Mouse (Mus musculus): ENCODE results near the gene Plch2. TPM values are rescaled to one million over a fixed set of nuclear protein-coding genes. Genes with fewer than 3 reads are reported as not detected.
A peak's percentile ranks its signal among the peaks of the same experiment; 100 is the strongest.

The Plch2 gene
- polyA plus RNA-seq, 1 experiment from 2014 or later = 0.08 TPM

DNA sequence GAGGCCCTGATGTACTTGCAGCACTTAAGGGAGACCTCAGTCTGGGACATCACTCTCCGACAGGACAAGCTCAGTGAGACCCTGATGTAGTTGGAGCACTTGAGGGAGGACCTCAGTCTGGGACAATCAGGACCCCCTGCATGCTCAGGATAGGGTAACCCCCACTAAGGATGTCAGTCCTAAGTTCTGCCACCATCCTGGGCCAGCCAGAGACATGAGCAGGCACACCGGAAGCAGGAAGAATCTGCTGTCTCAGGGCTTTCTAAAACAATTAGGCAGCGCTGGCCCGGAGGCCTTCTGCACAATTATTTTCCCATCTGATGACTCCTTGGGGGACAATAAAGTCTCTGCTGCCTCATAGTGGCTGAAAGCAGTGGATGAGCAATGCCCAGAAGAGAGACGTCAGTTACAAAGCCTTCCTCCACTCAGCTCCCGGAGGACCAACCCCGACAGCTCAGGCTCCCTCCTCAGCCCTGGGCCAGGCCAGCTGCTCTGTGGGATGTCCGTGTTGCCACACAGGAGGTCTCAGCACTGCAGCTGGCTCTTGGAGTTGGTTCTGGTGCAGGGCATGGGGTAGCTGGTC lies 59.9 kb downstream of the Plch2 start:
- ATAC-seq (ENCODE audit: low read depth) = no peak

DNA sequence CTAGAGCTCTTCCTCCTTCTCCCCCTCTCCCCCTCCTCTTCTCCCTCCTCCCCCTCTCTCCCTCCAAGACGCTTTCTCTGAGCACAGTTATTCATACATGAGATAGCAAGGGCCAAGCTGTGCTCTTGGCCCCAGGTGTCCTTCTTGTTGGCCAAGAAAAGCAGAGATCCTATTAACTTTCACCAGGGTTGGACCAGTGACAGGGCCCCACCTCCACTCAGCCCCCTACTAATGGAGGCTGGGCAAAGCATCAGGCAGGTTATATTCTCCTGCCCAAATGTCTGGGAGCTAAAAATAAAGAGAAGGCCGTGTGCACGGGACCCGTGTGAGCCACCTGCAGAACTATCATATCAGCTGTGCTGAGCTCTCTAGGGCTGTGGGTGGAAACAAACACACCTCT lies 61.7 kb downstream of the Plch2 start:
- Histone ChIP-seq H3K9me3 (replicated peaks; ENCODE audit: control insufficient read depth, low read length) (no peaks in the 10 kb centered on the region), H3K4me1 (ENCODE audit: control insufficient read depth, low read depth, low read length) (no peaks in the 10 kb centered on the region), H3K36me3 (ENCODE audit: control insufficient read depth, insufficient read depth) (no peaks in the 10 kb centered on the region), H3K27ac (ENCODE audit: low read length) (no peak overlapping the region), H3K4me2 (ENCODE audit: low read depth, low read length) (no peak overlapping the region), H3K9ac (ENCODE audit: low read depth, low read length) (no peak overlapping the region), H3K4me3 (ENCODE audit: low read depth, low read length) (no peak overlapping the region), H3K27me3 (ENCODE audit: control insufficient read depth, insufficient read depth, low read depth, low read length) (no peaks in the 10 kb centered on the region)
- no peak for ATAC-seq (ENCODE audit: low read depth)
- WGBS (ENCODE audit: insufficient replicate concordance) = 52% methylated on average over 4 of the region's 4 CpGs

More for the DNA sequence above, 59.9 kb downstream of the Plch2 start:
- no peaks in the 10 kb centered on the region for H3K27me3 ChIP-seq (ENCODE audit: control insufficient read depth, insufficient read depth, low read depth, low read length)
- no peaks in the 10 kb centered on the region for H3K36me3 ChIP-seq (ENCODE audit: control insufficient read depth, insufficient read depth)
- no peak overlapping the region for H3K9ac ChIP-seq (ENCODE audit: low read depth, low read length)
- H3K4me2 ChIP-seq (ENCODE audit: low read depth, low read length) = no peak overlapping the region
- WGBS (ENCODE audit: insufficient replicate concordance) = 56% methylated on average over 8 of the region's 8 CpGs
- no peaks in the 10 kb centered on the region for H3K9me3 ChIP-seq (replicated peaks; ENCODE audit: control insufficient read depth, low read length)
- H3K4me3 ChIP-seq (ENCODE audit: low read depth, low read length) = no peak overlapping the region
- H3K27ac ChIP-seq (ENCODE audit: low read length) = no peak overlapping the region
- no peaks in the 10 kb centered on the region for H3K4me1 ChIP-seq (ENCODE audit: control insufficient read depth, low read depth, low read length)

DNA sequence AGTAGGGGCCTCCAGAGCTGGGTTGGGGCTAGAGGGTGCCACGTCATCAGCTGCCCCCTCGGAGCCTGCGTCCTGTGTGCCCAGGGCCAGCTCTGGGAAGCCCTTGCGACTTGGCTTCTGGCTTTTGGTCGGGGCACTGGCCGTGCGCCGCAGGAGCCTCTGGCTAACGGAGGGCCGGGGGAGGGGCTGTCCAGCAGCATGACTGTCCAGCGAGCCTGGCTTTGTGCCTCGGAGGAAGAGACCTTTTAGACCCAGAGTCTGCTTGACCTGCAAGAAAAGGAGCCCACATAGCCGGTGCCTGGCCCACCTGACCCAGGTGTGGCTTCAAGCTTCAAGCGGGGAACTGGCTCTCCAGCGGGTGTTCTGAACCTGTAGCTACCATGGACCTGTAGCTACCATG lies 69.8 kb downstream of the Plch2 start:
- WGBS (ENCODE audit: insufficient replicate concordance) = 72% methylated on average over 15 of the region's 15 CpGs
- ATAC-seq (ENCODE audit: low read depth) = no peak
- Histone ChIP-seq H3K4me3 (ENCODE audit: low read depth, low read length) (no peak overlapping the region), H3K9me3 (replicated peaks; ENCODE audit: control insufficient read depth, low read length) (no peaks in the 10 kb centered on the region), H3K9ac (ENCODE audit: low read depth, low read length) (no peak overlapping the region), H3K27me3 (ENCODE audit: control insufficient read depth, insufficient read depth, low read depth, low read length) (no peaks in the 10 kb centered on the region; the same call in 1 of the 2 replicates), H3K4me2 (ENCODE audit: low read depth, low read length) (no peak overlapping the region), H3K36me3 (ENCODE audit: control insufficient read depth, insufficient read depth) (no peaks in the 10 kb centered on the region), H3K4me1 (ENCODE audit: control insufficient read depth, low read depth, low read length) (peaks cover 8% of the 10 kb centered on the region; the same call in 1 of the 2 replicates), H3K27ac (ENCODE audit: low read length) (no peak overlapping the region)

DNA sequence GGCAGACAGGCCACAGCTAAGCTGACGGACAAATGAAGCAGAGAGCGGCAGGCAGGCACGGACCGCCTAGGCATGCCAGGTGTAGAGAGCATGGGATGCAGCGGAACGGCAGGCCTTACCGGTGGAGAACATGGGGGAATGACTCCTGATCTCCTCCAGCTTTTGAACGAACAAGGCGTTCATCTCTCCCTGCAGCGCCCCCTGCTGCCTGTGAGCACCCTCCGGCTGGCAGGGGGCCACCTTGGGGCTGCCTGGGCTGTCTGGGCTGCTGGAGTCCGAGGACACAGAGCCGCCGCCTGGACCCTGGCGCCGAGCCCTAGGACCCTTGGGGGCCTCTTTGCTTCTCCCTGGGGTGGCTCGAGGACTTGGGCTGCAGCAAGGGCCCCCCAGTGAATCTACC lies 70.5 kb downstream of the Plch2 start:
- H3K9me3 ChIP-seq (replicated peaks; ENCODE audit: control insufficient read depth, low read length) = no peaks in the 10 kb centered on the region
- 17% methylated on average over 17 of the region's 17 CpGs for WGBS (ENCODE audit: insufficient replicate concordance)
- ATAC-seq (ENCODE audit: low read depth) = no peak
- H3K27ac ChIP-seq (ENCODE audit: low read length) = no peak overlapping the region
- no peaks in the 10 kb centered on the region; the same call in 1 of the 2 replicates for H3K27me3 ChIP-seq (ENCODE audit: control insufficient read depth, insufficient read depth, low read depth, low read length)
- H3K4me2 ChIP-seq (ENCODE audit: low read depth, low read length) = no peak overlapping the region
- no peak overlapping the region for H3K4me3 ChIP-seq (ENCODE audit: low read depth, low read length)
- peaks cover 8% of the 10 kb centered on the region; the same call in 1 of the 2 replicates for H3K4me1 ChIP-seq (ENCODE audit: control insufficient read depth, low read depth, low read length)
- peaks cover 3% of the 10 kb centered on the region; the same call in 1 of the 2 replicates for H3K36me3 ChIP-seq (ENCODE audit: control insufficient read depth, insufficient read depth)
- no peak overlapping the region for H3K9ac ChIP-seq (ENCODE audit: low read depth, low read length)

DNA sequence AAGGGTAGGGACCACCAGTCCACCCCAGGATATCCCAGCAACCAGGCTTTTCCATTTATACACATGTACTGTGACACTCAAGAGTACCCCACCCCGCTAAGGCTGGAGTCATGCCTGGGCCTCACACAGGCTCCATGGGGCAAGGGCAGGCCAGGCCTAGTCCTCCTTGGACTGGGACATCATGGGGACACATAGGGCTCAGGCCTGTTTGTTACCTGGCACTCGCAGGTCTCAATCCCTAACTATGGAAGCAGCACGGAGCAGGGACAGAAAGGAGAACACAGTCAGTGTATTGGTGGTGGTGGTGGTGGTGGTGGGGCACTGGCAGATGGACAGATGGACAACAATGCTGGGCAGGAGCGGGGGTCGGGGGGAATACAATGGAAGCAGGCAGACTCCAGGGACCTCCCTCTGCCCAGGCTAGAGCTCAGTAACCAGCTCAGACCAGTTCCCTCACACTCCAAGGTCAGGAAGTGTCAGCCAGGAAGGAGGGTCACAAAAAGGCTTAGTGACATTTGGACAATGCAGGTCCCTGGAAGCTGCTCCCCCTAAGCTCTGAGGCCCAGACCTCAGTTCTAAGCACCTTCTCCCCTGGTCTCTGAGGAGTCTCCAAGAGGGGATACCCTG lies 71.3 kb downstream of the Plch2 start:
- Histone ChIP-seq H3K4me3 (ENCODE audit: low read depth, low read length) (no peak overlapping the region), H3K4me1 (ENCODE audit: control insufficient read depth, low read depth, low read length) (peaks cover 8% of the 10 kb centered on the region; the same call in 1 of the 2 replicates), H3K9ac (ENCODE audit: low read depth, low read length) (no peak overlapping the region), H3K4me2 (ENCODE audit: low read depth, low read length) (no peak overlapping the region), H3K27me3 (ENCODE audit: control insufficient read depth, insufficient read depth, low read depth, low read length) (no peaks in the 10 kb centered on the region; the same call in 1 of the 2 replicates), H3K9me3 (replicated peaks; ENCODE audit: control insufficient read depth, low read length) (no peaks in the 10 kb centered on the region), H3K36me3 (ENCODE audit: control insufficient read depth, insufficient read depth) (peaks cover 12% of the 10 kb centered on the region), H3K27ac (ENCODE audit: low read length) (no peak overlapping the region)
- 82% methylated on average over 5 of the region's 5 CpGs for WGBS (ENCODE audit: insufficient replicate concordance)
- no peak for ATAC-seq (ENCODE audit: low read depth)

DNA sequence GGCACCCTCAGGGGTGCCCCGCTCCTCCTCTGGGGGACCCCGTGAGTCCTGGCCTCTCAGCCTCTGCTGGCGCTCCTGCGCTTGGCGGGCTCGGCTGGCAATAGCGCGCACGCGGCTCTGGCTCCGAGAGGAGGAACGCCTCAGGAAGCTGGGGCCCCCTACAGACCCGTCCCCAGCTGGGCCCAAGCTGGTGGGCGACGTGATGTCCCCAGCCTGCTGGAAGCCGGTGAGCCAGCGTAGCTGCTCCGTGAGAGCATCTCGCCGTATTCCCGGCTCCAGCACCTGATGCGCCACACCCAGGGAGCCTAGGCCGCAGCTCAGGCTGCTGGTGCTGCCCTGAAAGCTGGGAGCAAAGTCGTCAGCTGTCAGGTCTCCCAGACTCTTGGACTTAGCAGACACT lies 72.8 kb downstream of the Plch2 start:
- H3K4me1 ChIP-seq (ENCODE audit: control insufficient read depth, low read depth, low read length) = peaks cover 8% of the 10 kb centered on the region; the same call in 1 of the 2 replicates
- no peak for ATAC-seq (ENCODE audit: low read depth)
- H3K9ac ChIP-seq (ENCODE audit: low read depth, low read length) = no peak overlapping the region
- H3K4me2 ChIP-seq (ENCODE audit: low read depth, low read length) = no peak overlapping the region
- 33% methylated on average over 24 of the region's 24 CpGs for WGBS (ENCODE audit: insufficient replicate concordance)
- H3K27ac ChIP-seq (ENCODE audit: low read length) = no peak overlapping the region
- H3K4me3 ChIP-seq (ENCODE audit: low read depth, low read length) = no peak overlapping the region
- H3K36me3 ChIP-seq (ENCODE audit: control insufficient read depth, insufficient read depth) = peaks cover 27% of the 10 kb centered on the region
- no peaks in the 10 kb centered on the region for H3K9me3 ChIP-seq (replicated peaks; ENCODE audit: control insufficient read depth, low read length)
- no peaks in the 10 kb centered on the region; the same call in 1 of the 2 replicates for H3K27me3 ChIP-seq (ENCODE audit: control insufficient read depth, insufficient read depth, low read depth, low read length)

DNA sequence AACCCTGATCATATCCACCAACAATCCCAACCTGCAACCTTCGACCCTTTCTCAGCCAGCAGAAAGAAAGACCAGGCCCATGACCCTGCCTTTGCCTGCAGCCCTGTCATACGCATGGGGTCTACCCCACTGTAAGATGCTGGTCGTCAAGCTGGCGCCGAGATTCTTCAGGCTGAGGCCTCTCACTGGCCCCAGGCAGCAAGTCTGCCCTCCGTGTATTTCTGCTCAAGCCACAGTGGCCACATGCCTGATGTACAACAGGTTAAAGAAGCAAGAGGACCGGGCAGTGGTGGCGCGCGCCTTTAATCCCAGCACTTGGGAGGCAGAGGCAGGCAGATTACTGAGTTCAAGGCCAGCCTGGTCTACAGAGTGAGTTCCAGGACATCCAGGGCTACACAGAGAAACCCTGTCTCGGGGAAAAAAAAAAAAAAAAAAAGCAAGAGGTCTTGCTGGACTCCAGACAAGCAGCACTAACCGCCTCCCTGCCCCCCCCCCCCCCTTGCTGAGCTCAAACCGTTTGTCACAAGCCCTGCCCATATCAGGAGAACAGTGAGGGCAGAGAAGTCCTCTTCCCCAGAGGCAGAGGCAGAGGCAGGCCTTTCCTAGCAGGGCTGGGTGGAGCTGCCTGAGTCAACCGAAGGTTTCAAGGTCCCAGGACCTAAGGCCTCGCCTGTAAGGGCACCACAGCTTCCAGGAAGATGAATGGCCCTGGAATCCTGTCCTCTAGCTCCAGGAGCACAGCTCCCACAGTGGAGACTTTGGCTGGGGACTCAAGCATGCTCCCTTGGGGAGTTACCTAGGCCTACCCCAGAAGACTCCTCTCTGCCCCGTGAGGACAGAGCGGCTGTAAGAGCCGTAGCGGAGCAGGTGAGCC lies 74.1 kb downstream of the Plch2 start:
- no peak for ATAC-seq (ENCODE audit: low read depth)
- Histone ChIP-seq H3K9me3 (replicated peaks; ENCODE audit: control insufficient read depth, low read length) (no peaks in the 10 kb centered on the region), H3K27me3 (ENCODE audit: control insufficient read depth, insufficient read depth, low read depth, low read length) (no peaks in the 10 kb centered on the region; the same call in 1 of the 2 replicates), H3K27ac (ENCODE audit: low read length) (no peak overlapping the region), H3K4me3 (ENCODE audit: low read depth, low read length) (no peak overlapping the region), H3K4me2 (ENCODE audit: low read depth, low read length) (no peak overlapping the region), H3K4me1 (ENCODE audit: control insufficient read depth, low read depth, low read length) (peaks cover 8% of the 10 kb centered on the region; the same call in 1 of the 2 replicates), H3K9ac (ENCODE audit: low read depth, low read length) (no peak overlapping the region), H3K36me3 (ENCODE audit: control insufficient read depth, insufficient read depth) (peaks cover 39% of the 10 kb centered on the region)
- WGBS (ENCODE audit: insufficient replicate concordance) = 63% methylated on average over 19 of the region's 19 CpGs

DNA sequence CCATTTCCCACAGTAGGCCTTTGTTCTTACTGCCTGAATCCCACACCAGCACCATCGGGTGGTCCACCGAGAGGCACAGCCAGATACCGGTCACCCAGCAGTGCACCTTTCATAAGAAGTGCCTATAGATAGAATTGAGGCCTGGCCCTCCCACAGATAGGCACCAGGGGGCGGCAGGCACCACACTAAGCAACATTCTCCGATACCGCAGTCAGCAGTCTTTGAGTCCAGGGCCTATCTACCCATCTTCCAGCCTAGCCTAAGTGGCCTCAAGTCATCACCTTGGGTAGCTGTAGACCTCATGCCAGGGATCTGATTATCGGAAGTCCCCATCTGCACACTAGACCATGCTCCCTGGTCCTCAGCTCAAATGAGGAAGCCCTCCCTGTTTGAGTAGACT lies 75.1 kb downstream of the Plch2 start:
- peaks cover 48% of the 10 kb centered on the region for H3K36me3 ChIP-seq (ENCODE audit: control insufficient read depth, insufficient read depth)
- no peak overlapping the region for H3K9ac ChIP-seq (ENCODE audit: low read depth, low read length)
- ATAC-seq (ENCODE audit: low read depth) = peak; percentile 47

More for the DNA sequence above, 75.1 kb downstream of the Plch2 start:
- H3K4me1 ChIP-seq (ENCODE audit: control insufficient read depth, low read depth, low read length) = peaks cover 8% of the 10 kb centered on the region; the same call in 1 of the 2 replicates
- no peaks in the 10 kb centered on the region for H3K9me3 ChIP-seq (replicated peaks; ENCODE audit: control insufficient read depth, low read length)
- 32% methylated on average over 7 of the region's 7 CpGs for WGBS (ENCODE audit: insufficient replicate concordance)
- H3K4me2 ChIP-seq (ENCODE audit: low read depth, low read length) = no peak overlapping the region
- H3K27ac ChIP-seq (ENCODE audit: low read length) = no peak overlapping the region
- H3K4me3 ChIP-seq (ENCODE audit: low read depth, low read length) = no peak overlapping the region
- no peaks in the 10 kb centered on the region; the same call in 1 of the 2 replicates for H3K27me3 ChIP-seq (ENCODE audit: control insufficient read depth, insufficient read depth, low read depth, low read length)

Data from liver, embryonic 16.5 days (tissue).